Mouse (Mus musculus): ENCODE data around the gene Fhl2. TPM values are rescaled to one million over a fixed set of nuclear protein-coding genes. Genes with fewer than 3 reads are reported as not detected.
"Not testable (repeated sequence)": the region's sequence is repeated elsewhere in the genome, so short reads cannot be mapped to it uniquely, and the experiment has no call there.

Gene Fhl2
- polyA plus RNA-seq, 1 experiment from 2014 or later: 11.2 TPM

DNA sequence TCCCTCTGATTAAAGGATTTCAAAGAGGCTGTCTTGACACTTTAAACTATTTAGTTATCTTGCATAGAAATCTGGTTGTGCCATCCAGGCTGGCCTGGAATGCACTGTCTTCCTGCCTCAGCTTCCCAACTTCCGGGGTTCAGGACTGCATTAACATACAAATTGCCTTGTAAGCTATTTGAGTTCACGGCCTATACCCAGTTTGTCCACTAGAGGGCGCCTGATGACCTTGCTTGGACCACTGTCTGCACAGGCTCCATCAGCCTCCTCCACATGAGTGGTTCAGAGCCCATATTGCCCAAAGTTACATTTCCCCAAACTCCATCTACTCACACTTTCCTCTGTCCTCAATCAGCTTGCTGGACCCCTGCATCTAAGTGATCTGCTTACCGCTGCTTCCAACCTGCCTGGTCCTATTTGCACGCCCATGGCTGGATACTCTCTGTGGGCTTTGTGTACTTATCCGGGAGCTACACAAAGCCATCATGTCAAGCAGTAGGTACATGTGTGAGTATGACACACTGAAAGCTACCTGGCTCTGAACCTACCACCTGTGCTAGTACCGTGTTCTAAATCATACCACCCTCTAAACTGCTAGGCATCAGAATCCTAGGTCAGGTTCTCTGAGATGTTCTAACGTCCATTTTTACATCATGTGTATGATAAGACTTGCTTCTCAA lies 57.1 kb downstream of the Fhl2 start:
- H3K4me1 ChIP-seq (replicated peaks): no peaks in the 10 kb centered on the region
- no peak overlapping the region for H3K4me3 ChIP-seq
- no peaks in the 10 kb centered on the region for H3K9me3 ChIP-seq
- WGBS: 52% methylated on average over 8 of the region's 8 CpGs
- DNase-seq (ENCODE audit: low spot score): peak; percentile 93
- H3K27ac ChIP-seq: no peak overlapping the region
- no peaks in the 10 kb centered on the region for H3K27me3 ChIP-seq (ENCODE audit: insufficient read depth, poor library complexity, severe bottlenecking)
- 0 out of 2 replicates have a peak, but pooled peaks cover 5% of the 10 kb centered on the region for H3K36me3 ChIP-seq

DNA sequence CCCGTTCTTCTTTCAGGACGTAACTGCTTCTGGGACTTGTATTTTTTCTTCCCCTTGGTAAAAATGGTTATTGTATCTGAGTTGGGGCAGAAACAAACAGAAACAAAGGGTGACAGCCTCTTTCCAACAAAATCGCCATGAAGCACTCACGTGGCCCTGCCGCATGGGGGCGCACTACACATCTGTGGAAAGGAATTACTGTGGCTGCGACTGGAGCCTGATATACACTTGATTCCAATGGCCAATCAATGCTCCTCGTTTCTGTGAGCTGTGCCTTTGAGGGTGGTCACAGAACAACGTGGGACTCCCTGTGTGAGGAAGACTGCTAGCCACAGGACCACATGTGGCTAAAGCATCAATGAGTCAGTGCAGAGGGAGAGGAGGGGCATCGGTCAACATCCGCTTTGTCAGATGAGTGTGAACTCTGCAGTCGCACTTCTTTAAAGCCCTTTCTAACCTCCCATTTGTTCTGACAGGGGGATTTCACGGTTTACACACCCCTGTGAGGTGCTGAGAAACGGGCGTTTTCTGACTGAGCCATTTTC lies 58.4 kb downstream of the Fhl2 start:
- Histone ChIP-seq H3K4me1 (replicated peaks) (no peaks in the 10 kb centered on the region), H3K27ac (no peak overlapping the region)
- WGBS: 74% methylated on average over 15 of the region's 15 CpGs

GRCm38 (mm10) chr1:43137334-43137733 lies 59.5 kb downstream of the Fhl2 start:
- H3K4me1 ChIP-seq (replicated peaks): no peaks in the 10 kb centered on the region
- no peak overlapping the region for H3K4me3 ChIP-seq
- H3K36me3 ChIP-seq: 0 out of 2 replicates have a peak, but pooled peaks cover 5% of the 10 kb centered on the region
- WGBS: 87% methylated on average over 5 of the region's 5 CpGs
- H3K27ac ChIP-seq: no peak overlapping the region
- no peaks in the 10 kb centered on the region for H3K9me3 ChIP-seq
- no peaks in the 10 kb centered on the region for H3K27me3 ChIP-seq (ENCODE audit: insufficient read depth, poor library complexity, severe bottlenecking)
- no peak for DNase-seq (ENCODE audit: low spot score)

More for the DNA sequence above, 58.4 kb downstream of the Fhl2 start:
- H3K27me3 ChIP-seq (ENCODE audit: insufficient read depth, poor library complexity, severe bottlenecking): no peaks in the 10 kb centered on the region
- H3K36me3 ChIP-seq: 0 out of 2 replicates have a peak, but pooled peaks cover 5% of the 10 kb centered on the region
- no peak overlapping the region for H3K4me3 ChIP-seq
- H3K9me3 ChIP-seq: no peaks in the 10 kb centered on the region
- DNase-seq (ENCODE audit: low spot score): no peak

GRCm38 (mm10) chr1:43136488-43137029 lies 60.2 kb downstream of the Fhl2 start:
- H3K4me3 ChIP-seq; DNase-seq (ENCODE audit: low spot score); H3K36me3 ChIP-seq; H3K4me1 ChIP-seq (replicated peaks); H3K27me3 ChIP-seq (ENCODE audit: insufficient read depth, poor library complexity, severe bottlenecking); H3K9me3 ChIP-seq; H3K27ac ChIP-seq: not testable (repeated sequence)
- 81% methylated on average over 2 of the region's 2 CpGs for WGBS

- Histone ChIP-seq H3K36me3 (0 out of 2 replicates have a peak, but pooled peaks cover 8% of the 10 kb centered on the region), H3K4me1 (replicated peaks) (no peaks in the 10 kb centered on the region), H3K9me3 (no peaks in the 10 kb centered on the region), H3K4me3 (no peak overlapping the region), H3K27me3 (ENCODE audit: insufficient read depth, poor library complexity, severe bottlenecking) (no peaks in the 10 kb centered on the region), H3K27ac (no peak overlapping the region)
- DNase-seq (ENCODE audit: low spot score): no peak
- WGBS: 91% methylated on average over 9 of the region's 9 CpGs
Measured at GRCm38 (mm10) chr1:43131591-43131990, 65.2 kb downstream of the Fhl2 start.

GRCm38 (mm10) chr1:43130219-43130981 lies 66.4 kb downstream of the Fhl2 start:
- WGBS: 82% methylated on average over 5 of the region's 5 CpGs
- no peak overlapping the region for H3K27ac ChIP-seq
- H3K9me3 ChIP-seq: no peaks in the 10 kb centered on the region
- no peaks in the 10 kb centered on the region for H3K27me3 ChIP-seq (ENCODE audit: insufficient read depth, poor library complexity, severe bottlenecking)
- H3K4me1 ChIP-seq (replicated peaks): no peaks in the 10 kb centered on the region
- H3K36me3 ChIP-seq: 0 out of 2 replicates have a peak, but pooled peaks cover 4% of the 10 kb centered on the region
- no peak overlapping the region for H3K4me3 ChIP-seq
- DNase-seq (ENCODE audit: low spot score): no peak

- Histone ChIP-seq H3K36me3 (0 out of 2 replicates have a peak, but pooled peaks cover 4% of the 10 kb centered on the region), H3K9me3 (no peaks in the 10 kb centered on the region)
Measured at GRCm38 (mm10) chr1:43127820-43128610, 68.8 kb downstream of the Fhl2 start.

GRCm38 (mm10) chr1:43127196-43127595 lies 69.6 kb downstream of the Fhl2 start:
- no peaks in the 10 kb centered on the region for H3K4me1 ChIP-seq (replicated peaks)
- DNase-seq (ENCODE audit: low spot score): no peak
- 0 out of 2 replicates have a peak, but pooled peaks cover 4% of the 10 kb centered on the region for H3K36me3 ChIP-seq
- H3K4me3 ChIP-seq: no peak overlapping the region
- H3K27ac ChIP-seq: no peak overlapping the region
- no peaks in the 10 kb centered on the region for H3K9me3 ChIP-seq
- no peaks in the 10 kb centered on the region for H3K27me3 ChIP-seq (ENCODE audit: insufficient read depth, poor library complexity, severe bottlenecking)

More at GRCm38 (mm10) chr1:43127820-43128610, 68.8 kb downstream of the Fhl2 start:
- H3K4me3 ChIP-seq: no peak overlapping the region
- 76% methylated on average over 8 of the region's 8 CpGs for WGBS
- no peak for DNase-seq (ENCODE audit: low spot score)
- no peak overlapping the region for H3K27ac ChIP-seq
- H3K4me1 ChIP-seq (replicated peaks): no peaks in the 10 kb centered on the region
- H3K27me3 ChIP-seq (ENCODE audit: insufficient read depth, poor library complexity, severe bottlenecking): no peaks in the 10 kb centered on the region

DNA sequence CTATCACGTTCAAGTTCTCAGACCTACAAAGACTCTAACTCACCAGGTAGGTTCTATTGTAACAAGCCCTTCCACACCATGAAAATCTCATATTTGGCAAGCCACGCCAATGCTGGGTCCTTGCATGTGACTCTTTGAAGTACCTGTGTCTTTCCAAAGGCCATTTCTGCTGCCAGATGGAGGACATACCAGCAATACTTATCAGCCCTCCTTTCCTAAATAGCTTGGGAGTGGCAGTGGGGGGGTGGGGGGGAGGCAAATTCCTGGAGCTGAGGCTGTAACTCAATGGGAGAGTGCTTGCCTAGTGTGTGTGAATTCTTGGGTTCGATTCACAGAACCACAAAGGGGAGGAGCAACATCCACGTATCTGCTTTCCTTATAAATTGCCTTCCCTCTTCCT lies 72.1 kb downstream of the Fhl2 start:
- no peaks in the 10 kb centered on the region for H3K4me1 ChIP-seq (replicated peaks)
- 84% methylated on average over 4 of the region's 4 CpGs for WGBS
- H3K9me3 ChIP-seq: no peaks in the 10 kb centered on the region
- DNase-seq (ENCODE audit: low spot score): no peak
- H3K27ac ChIP-seq: no peak overlapping the region
- no peak overlapping the region for H3K4me3 ChIP-seq
- peaks cover 14% of the 10 kb centered on the region for H3K36me3 ChIP-seq
- no peaks in the 10 kb centered on the region for H3K27me3 ChIP-seq (ENCODE audit: insufficient read depth, poor library complexity, severe bottlenecking)

DNA sequence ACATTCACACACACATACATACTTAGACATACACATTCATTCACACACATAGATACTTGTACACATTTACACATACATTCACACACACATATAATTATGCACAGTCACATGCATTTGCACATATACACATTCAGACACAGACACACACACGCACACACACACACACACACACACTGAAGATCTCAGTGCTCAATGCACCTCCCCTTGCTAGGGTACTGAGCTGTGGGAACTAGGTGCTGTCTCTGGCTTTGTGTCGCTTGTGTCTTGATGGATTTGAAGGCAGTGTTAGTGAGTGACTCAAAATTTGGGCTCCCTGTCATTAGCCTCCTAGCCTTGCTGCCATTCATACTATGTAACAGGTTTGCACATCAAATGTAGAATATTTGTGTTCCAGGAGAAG lies 74.2 kb downstream of the Fhl2 start:
- Histone ChIP-seq H3K36me3 (peaks cover 22% of the 10 kb centered on the region), H3K9me3 (no peaks in the 10 kb centered on the region), H3K27ac (no peak overlapping the region), H3K27me3 (ENCODE audit: insufficient read depth, poor library complexity, severe bottlenecking) (no peaks in the 10 kb centered on the region), H3K4me3 (no peak overlapping the region), H3K4me1 (replicated peaks) (no peaks in the 10 kb centered on the region)
- DNase-seq (ENCODE audit: low spot score): no peak
- WGBS: 90% methylated on average over 2 of the region's 2 CpGs

DNA sequence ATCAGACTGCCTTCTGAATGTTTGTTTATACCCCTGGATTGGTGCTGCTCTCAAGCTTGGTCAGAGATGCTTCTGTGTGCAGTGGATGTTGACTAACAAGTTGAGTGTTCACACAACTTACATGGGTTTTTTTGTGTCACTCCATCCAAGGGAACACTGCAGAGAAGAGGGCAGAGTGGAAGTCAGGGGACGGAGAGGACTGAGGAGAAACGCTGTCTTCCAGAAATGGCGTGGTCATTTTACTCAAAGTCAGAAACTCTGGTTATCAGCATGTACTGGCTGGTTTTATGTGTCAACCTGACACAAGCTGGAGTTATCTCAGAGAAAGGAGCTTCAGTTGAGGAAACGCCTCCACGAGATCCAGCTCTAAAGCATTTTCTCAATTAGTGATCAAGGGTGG lies 75.8 kb downstream of the Fhl2 start:
- H3K4me1 ChIP-seq (replicated peaks): no peaks in the 10 kb centered on the region
- H3K9me3 ChIP-seq: no peaks in the 10 kb centered on the region
- no peaks in the 10 kb centered on the region for H3K27me3 ChIP-seq (ENCODE audit: insufficient read depth, poor library complexity, severe bottlenecking)
- 94% methylated on average over 5 of the region's 5 CpGs for WGBS
- no peak overlapping the region for H3K27ac ChIP-seq
- no peak for DNase-seq (ENCODE audit: low spot score)
- no peak overlapping the region for H3K4me3 ChIP-seq
- peaks cover 38% of the 10 kb centered on the region for H3K36me3 ChIP-seq

DNA sequence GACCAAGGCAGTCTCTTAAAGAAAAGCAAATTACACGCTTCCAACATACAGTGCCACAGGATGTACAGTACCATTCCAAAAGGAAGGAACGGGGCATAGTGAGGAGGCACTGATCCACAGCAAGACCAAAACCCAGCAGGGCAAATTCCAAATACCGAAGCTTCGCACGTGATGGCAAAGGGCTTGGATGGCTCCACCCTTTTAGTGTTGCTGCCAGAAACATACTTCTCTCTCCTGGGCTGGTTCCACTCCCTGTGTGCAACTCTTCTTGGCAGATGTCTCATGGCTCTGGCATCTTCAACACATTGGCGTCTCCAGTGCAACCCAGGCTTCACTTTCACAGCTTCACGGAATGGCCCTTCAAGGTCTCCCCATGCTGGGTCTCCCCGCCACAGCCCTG lies 79.3 kb downstream of the Fhl2 start:
- WGBS: 93% methylated on average over 8 of the region's 8 CpGs
- Histone ChIP-seq H3K27ac (no peak overlapping the region), H3K4me3 (no peak overlapping the region), H3K9me3 (no peaks in the 10 kb centered on the region), H3K27me3 (ENCODE audit: insufficient read depth, poor library complexity, severe bottlenecking) (no peaks in the 10 kb centered on the region), H3K4me1 (replicated peaks) (no peaks in the 10 kb centered on the region), H3K36me3 (peaks cover 72% of the 10 kb centered on the region)
- DNase-seq (ENCODE audit: low spot score): no peak

All from hindbrain, embryonic 10.5 days (tissue).